Mouse (Mus musculus): ENCODE measurements around the gene Gm3512. TPM values are rescaled to one million over a fixed set of nuclear protein-coding genes. Genes with fewer than 3 reads are reported as not detected.
"Not testable (repeated sequence)": the region's sequence is repeated elsewhere in the genome, so short reads cannot be mapped to it uniquely, and the experiment has no call there.

Gene Gm3512
- total RNA-seq (2022) = 1 to 10 TPM; 1.5 to 2.1 (median 1.8) TPM

GRCm38 (mm10) chr14:7174483-7174971 lies at the start of gene Gm3512:
TSS of gene Gm3512 (minus strand) at chr14:7174533.
- DNase-seq (ENCODE audit: low spot score in 2 of 2) = not testable (repeated sequence)

GRCm38 (mm10) chr14:7200070-7200469 lies 25.7 kb upstream of the Gm3512 start:
- DNase-seq (ENCODE audit: low spot score in 2 of 2) = peak in 1 of 2 experiments; percentile 3

- DNase-seq (ENCODE audit: low spot score in 2 of 2) = not testable (repeated sequence)
Measured at GRCm38 (mm10) chr14:7194440-7194839, 20.1 kb upstream of the Gm3512 start, which contains the start of gene Gm16434. TSS of gene Gm16434 (minus strand) at chr14:7194540.

GRCm38 (mm10) chr14:7125312-7125711 lies 49.0 kb downstream of the Gm3512 start, which contains the start of gene Gm6676:
TSS of gene Gm6676 (minus strand) at chr14:7125412.
- not testable (repeated sequence) for DNase-seq (ENCODE audit: low spot score in 2 of 2)

- DNase-seq (ENCODE audit: low spot score in 2 of 2) = not testable (repeated sequence)
Measured at GRCm38 (mm10) chr14:7105124-7105802, 69.1 kb downstream of the Gm3512 start.

Other genes with a start within 250 kb of the Gm3512 start
- not detected for gene Gm6356, start 200.7 kb downstream of the Gm3512 start, total RNA-seq (2022)
- gene Gm10406, start 147.1 kb downstream of the Gm3512 start, total RNA-seq (2022) = under 1 TPM in 3 of 4 experiments, not detected in 1; 0.32 to 0.63 (median 0.55) TPM
- gene Gm3685, start 129.6 kb downstream of the Gm3512 start, total RNA-seq (2022) = not detected
- gene Gm3696, start 73.9 kb downstream of the Gm3512 start, total RNA-seq (2022) = 1 to 10 TPM; 1.2 to 5.0 (median 2.3) TPM
- not detected for gene Gm6676, start 49.1 kb downstream of the Gm3512 start, total RNA-seq (2022)
- gene Gm16434, start 20.0 kb upstream of the Gm3512 start, total RNA-seq (2022) = not detected
- gene Gm3727, start 90.2 kb upstream of the Gm3512 start, total RNA-seq (2022) = not detected
- under 1 TPM; 0.47 to 0.91 (median 0.82) TPM for gene Gm3739, start 140.5 kb upstream of the Gm3512 start, total RNA-seq (2022)
- not detected for gene Gm5797, start 157.9 kb upstream of the Gm3512 start, total RNA-seq (2022)
- not detected for gene Gm8374, start 190.6 kb upstream of the Gm3512 start, total RNA-seq (2022)

All from layer of hippocampus, adult 8-10 months (tissue).